ENCODE assay signal across 9 mouse cellular contexts in genomic region chr11:55164723-55165122, GRCm38 (mm10). TPM values are rescaled to one million over a fixed set of nuclear protein-coding genes. Genes with fewer than 3 reads are reported as not detected.
DNase-seq lines count a peak whose midpoint lies in the region; ATAC-seq lines count a peak whose summit lies in the region.
"Had no signal": no experiment of that assay in that cellular context is flagged by ENCODE, and none has a peak within 500 bp of the region (broad histone marks: within the 10 kb centered on the region; RNA-seq: fewer than 3 reads in every experiment).

No protein-coding gene starts in this region.

- no peaks in the 10 kb centered on the region for H3K36me3 ChIP-seq in embryonic facial prominence, embryonic 10.5 days (replicated peaks)
- no peaks in the 10 kb centered on the region for H3K36me3 ChIP-seq in midbrain, embryonic 15.5 days (replicated peaks)
- H3K36me3 ChIP-seq: limb, embryonic 13.5 days had no signal

- H3K4me3 ChIP-seq in embryonic facial prominence, embryonic 10.5 days = no peak overlapping the region
- H3K4me3 ChIP-seq in midbrain, embryonic 15.5 days = no peak overlapping the region
- H3K4me3 ChIP-seq: limb, embryonic 13.5 days had no signal

- H3K4me1 ChIP-seq in embryonic facial prominence, embryonic 10.5 days = no peaks in the 10 kb centered on the region
- H3K4me1 ChIP-seq in midbrain, embryonic 15.5 days = no peaks in the 10 kb centered on the region
- H3K4me1 ChIP-seq: limb, embryonic 13.5 days had no signal

- no peak for ATAC-seq in midbrain, embryonic 15.5 days (replicated peaks)

- no peaks in the 10 kb centered on the region for H3K27me3 ChIP-seq in embryonic facial prominence, embryonic 10.5 days (replicated peaks; ENCODE audit: low read depth, poor library complexity, severe bottlenecking)
- H3K27me3 ChIP-seq in midbrain, embryonic 15.5 days (replicated peaks) = no peaks in the 10 kb centered on the region
- H3K27me3 ChIP-seq: limb, embryonic 13.5 days had no signal

- no peak overlapping the region for H3K9ac ChIP-seq in midbrain, embryonic 15.5 days
- H3K9ac ChIP-seq: limb, embryonic 13.5 days had no signal

- no peak overlapping the region for H3K27ac ChIP-seq in embryonic facial prominence, embryonic 10.5 days (replicated peaks)
- no peak overlapping the region for H3K27ac ChIP-seq in midbrain, embryonic 15.5 days
- H3K27ac ChIP-seq: limb, embryonic 13.5 days had no signal

- DNase-seq in gastrocnemius, postnatal 10 days = peak; percentile 30
- DNase-seq in gastrocnemius, postnatal 36 days = no peak
- DNase-seq in 416B (ENCODE audit: low read depth) = peak; percentile 90
- peak; percentile 87 for DNase-seq in ZHBTc4 (ENCODE audit: low read depth, low spot score)
- DNase-seq in embryonic facial prominence, embryonic 10.5 days (ENCODE audit: low spot score) = peak; percentile 40
- peak; percentile 24 to 37 for DNase-seq in left cerebral cortex, postnatal 36 days (ENCODE audit: low spot score in 2 of 2)
- DNase-seq in right cerebral cortex, adult 2 months (ENCODE audit: low spot score in 2 of 2) = peak; percentile 63 to 65

- H3K9me3 ChIP-seq in embryonic facial prominence, embryonic 10.5 days = no peaks in the 10 kb centered on the region
- no peaks in the 10 kb centered on the region for H3K9me3 ChIP-seq in midbrain, embryonic 15.5 days
- H3K9me3 ChIP-seq: limb, embryonic 13.5 days had no signal

- WGBS in embryonic facial prominence, embryonic 10.5 days = 44% methylated on average over 3 of the region's 3 CpGs
- WGBS in midbrain, embryonic 15.5 days = 48% methylated on average over 3 of the region's 3 CpGs

- H3K4me2 ChIP-seq in midbrain, embryonic 15.5 days = no peak overlapping the region
- H3K4me2 ChIP-seq: limb, embryonic 13.5 days had no signal

- intact Hi-C loops in gastrocnemius, postnatal 36 days (cut with DNase I) = no loop called here
- intact Hi-C loops in left cerebral cortex, postnatal 36 days (cut with DNase I) = loop anchor here (5.0 kb wide), 1 partner anchor 73 kb away; no protein-coding TSS in a partner anchor

RNA-seq across cellular contexts. Expression of gene Slc36a3, which starts 13.2 kb away (rescaled TPM):
- total RNA-seq in gastrocnemius, postnatal 10 days (2021) = not detected
- total RNA-seq in gastrocnemius, postnatal 36 days (2021) = not detected
- not detected in 2 replicates for polyA plus RNA-seq in embryonic facial prominence, embryonic 10.5 days (2016; fragmentation: Nextera tagmentation; extraction: Ambion mirVana)
- total RNA-seq in left cerebral cortex, postnatal 36 days (2021) = not detected
- polyA plus RNA-seq in midbrain, embryonic 15.5 days (2015; fragmentation: Nextera tagmentation; extraction: Ambion mirVana) = not detected in 2 replicates
- polyA plus RNA-seq: limb, embryonic 13.5 days had no signal

RNA-seq across cellular contexts. Expression of gene Slc36a2, which starts 20.2 kb away (rescaled TPM):
- total RNA-seq in gastrocnemius, postnatal 10 days (2021) = 1 to 10 TPM; 3.4 to 6.5 TPM
- 1 to 10 TPM in 1 of 2 experiments, under 1 TPM in 1; 0.59 to 1.5 TPM for total RNA-seq in gastrocnemius, postnatal 36 days (2021)
- polyA plus RNA-seq in embryonic facial prominence, embryonic 10.5 days (2016; fragmentation: Nextera tagmentation; extraction: Ambion mirVana) = 0.50 and 0.96 TPM in 2 replicates
- total RNA-seq in left cerebral cortex, postnatal 36 days (2021) = under 1 TPM; 0.20 to 0.32 TPM
- polyA plus RNA-seq in midbrain, embryonic 15.5 days (2015; fragmentation: Nextera tagmentation; extraction: Ambion mirVana) = 0.24 and 0.28 TPM in 2 replicates

RNA-seq across cellular contexts. Expression of gene Slc36a1, which starts 39.4 kb away (rescaled TPM):
- total RNA-seq in gastrocnemius, postnatal 10 days (2021) = 1 to 10 TPM; 7.3 to 7.4 TPM
- 1 to 10 TPM; 5.5 to 5.7 TPM for total RNA-seq in gastrocnemius, postnatal 36 days (2021)
- 1.3 and 1.6 TPM in 2 replicates for polyA plus RNA-seq in embryonic facial prominence, embryonic 10.5 days (2016; fragmentation: Nextera tagmentation; extraction: Ambion mirVana)
- total RNA-seq in left cerebral cortex, postnatal 36 days (2021) = 10 to 100 TPM; 75.4 to 76.4 TPM
- polyA plus RNA-seq in midbrain, embryonic 15.5 days (2015; fragmentation: Nextera tagmentation; extraction: Ambion mirVana) = 3.9 and 4.3 TPM in 2 replicates

Comparison
In these comparisons a context has a peak if more than half of its experiments do, and no peak if none do; other contexts are left out.
1. DNase-seq: peak in gastrocnemius, postnatal 10 days (single experiment), 416B (single experiment), ZHBTc4 (single experiment), embryonic facial prominence, embryonic 10.5 days (single experiment), left cerebral cortex, postnatal 36 days (2 of 2) and right cerebral cortex, adult 2 months (2 of 2); none in gastrocnemius, postnatal 36 days (0 of 2).
2. RNA of gene Slc36a1, which starts 39.4 kb away (total RNA-seq): 75.4 to 76.4 TPM in left cerebral cortex, postnatal 36 days; 7.3 to 7.4 TPM in gastrocnemius, postnatal 10 days and 5.5 to 5.7 TPM in gastrocnemius, postnatal 36 days; every median in the first group is over 4 times any median in the second.